Mouse (Mus musculus) midbrain, postnatal 0 days (tissue): Measurements from ENCODE around the gene Ctnnd2. TPM values are rescaled to one million over a fixed set of nuclear protein-coding genes. Genes with fewer than 3 reads are reported as not detected.

Source experiments
- ATAC-seq: fragments of 200-750 bp; cut with Nextera tagmentation; 2 replicates; pipeline ENCODE4 v1.8.0; 2017; ENCODE audit warnings: moderate number of reproducible peaks, mild to moderate bottlenecking, moderate TSS enrichment, moderate library complexity; ENCODE audit not compliant: low FRiP score
- DNase-seq: peaks from one replicate; pipeline ENCODE4 v3.0.0-alpha.2; 2015; ENCODE audit warnings: low spot score
- H3K27ac ChIP-seq: fragments of 300-500 bp; sonication (generic); 2 replicates; pipeline ENCODE4 v1.5.1; 2014; ENCODE audit warnings: low read depth, mild to moderate bottlenecking, low read length, mixed read lengths
- H3K27me3 ChIP-seq: fragments of 300-500 bp; sonication (generic); 2 replicates; pipeline ENCODE4 v1.6.1; 2014; ENCODE audit warnings: low read length, control low read depth, mixed read lengths; ENCODE audit not compliant: insufficient read depth
- H3K36me3 ChIP-seq: fragments of 300-500 bp; sonication (generic); 2 replicates; pipeline ENCODE4 v1.6.1; 2014; ENCODE audit warnings: low read length, control low read depth, mixed read lengths; ENCODE audit not compliant: insufficient read depth
- H3K4me1 ChIP-seq: fragments of 300-500 bp; sonication (generic); 2 replicates; pipeline ENCODE4 v1.6.1; 2014; ENCODE audit warnings: mild to moderate bottlenecking, control low read depth, antibody characterized with exemption, low read length, mixed read lengths; ENCODE audit not compliant: insufficient read depth
- H3K4me2 ChIP-seq: fragments of 300-500 bp; sonication (generic); 2 replicates; pipeline ENCODE4 v1.6.1; 2014; ENCODE audit warnings: low read depth, mild to moderate bottlenecking, low read length, mixed read lengths; ENCODE audit not compliant: poor library complexity, severe bottlenecking
- H3K4me3 ChIP-seq: fragments of 300-500 bp; sonication (generic); 2 replicates; pipeline ENCODE4 v1.5.1; 2014; ENCODE audit warnings: low read depth, mild to moderate bottlenecking, low read length, moderate library complexity
- H3K9ac ChIP-seq: fragments of 300-500 bp; sonication (generic); replicated peaks from 2 replicates; pipeline ENCODE4 v1.6.1; 2014; ENCODE audit warnings: mild to moderate bottlenecking, low read length, moderate library complexity, mixed read lengths; ENCODE audit not compliant: poor library complexity, severe bottlenecking
- H3K9me3 ChIP-seq: fragments of 300-500 bp; sonication (generic); 2 replicates; pipeline ENCODE4 v1.6.1; 2016; ENCODE audit warnings: low read length, control low read depth
- CTCF ChIP-seq: IDR thresholded peaks from 2 replicates; pipeline ENCODE4 v1.5.1; 2016; ENCODE audit warnings: antibody characterized with exemption, mild to moderate bottlenecking
- WGBS: fragments of 180-500 bp; shearing (Covaris S2); extraction: QIAGEN DNeasy Blood & Tissue Kit; methylation state at CpG from one replicate; pipeline ENCODE4 v1.1.7; 2014; 5-methylcytosine and 5-hydroxymethylcytosine counted together
- polyA plus RNA-seq: library from polyadenylated mRNA; unstranded; fragments of >200 nt; fragmentation: Nextera tagmentation; extraction: Ambion mirVana; gene quantifications from 2 replicates; pipeline ENCODE4 v1.2.1, GENCODE M21; 2015
- total RNA-seq: library from RNA; depleted of rRNA; stranded (reverse); fragments of >200 nt; gene quantifications from 2 replicates; pipeline ENCODE4 v1.2.3, GENCODE M21; 2014

Gene Ctnnd2
- total and polyA plus RNA-seq, 2 experiments from 2014 or later, result 89.0 to 178 TPM

DNA sequence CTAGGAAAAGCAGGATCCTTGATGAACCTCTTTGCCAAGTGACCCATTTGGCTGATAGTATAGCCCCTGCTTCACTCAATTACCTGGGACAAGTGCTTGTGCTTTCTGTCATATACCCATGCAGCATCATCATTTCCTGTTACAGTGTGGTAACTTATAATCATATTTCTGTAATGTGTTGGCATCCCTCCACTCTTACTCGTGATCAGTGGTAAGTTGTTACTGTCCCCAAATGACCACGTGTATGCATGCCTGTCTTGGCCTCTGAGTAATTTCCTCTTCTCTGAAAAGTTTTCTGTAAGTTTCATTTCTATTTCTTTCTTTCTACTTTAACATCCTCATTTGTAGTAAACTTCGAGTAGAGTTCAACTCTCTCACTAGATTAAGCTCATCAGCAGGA lies 296.4 kb downstream of the Ctnnd2 start:
- ATAC-seq (no peak), DNase-seq (no peak)
- H3K9me3 ChIP-seq, result no peaks in the 10 kb centered on the region
- no peaks in the 10 kb centered on the region for H3K36me3 ChIP-seq
- no peak overlapping the region for H3K9ac ChIP-seq
- H3K27me3 ChIP-seq, result no peaks in the 10 kb centered on the region
- no peak overlapping the region for H3K27ac ChIP-seq
- H3K4me2 ChIP-seq, result no peak overlapping the region
- no peak for TF ChIP-seq CTCF
- H3K4me1 ChIP-seq, result 0 out of 2 replicates have a peak, but pooled peaks cover 4% of the 10 kb centered on the region
- 89% methylated on average over 3 of the region's 3 CpGs for WGBS
- no peak overlapping the region for H3K4me3 ChIP-seq

DNA sequence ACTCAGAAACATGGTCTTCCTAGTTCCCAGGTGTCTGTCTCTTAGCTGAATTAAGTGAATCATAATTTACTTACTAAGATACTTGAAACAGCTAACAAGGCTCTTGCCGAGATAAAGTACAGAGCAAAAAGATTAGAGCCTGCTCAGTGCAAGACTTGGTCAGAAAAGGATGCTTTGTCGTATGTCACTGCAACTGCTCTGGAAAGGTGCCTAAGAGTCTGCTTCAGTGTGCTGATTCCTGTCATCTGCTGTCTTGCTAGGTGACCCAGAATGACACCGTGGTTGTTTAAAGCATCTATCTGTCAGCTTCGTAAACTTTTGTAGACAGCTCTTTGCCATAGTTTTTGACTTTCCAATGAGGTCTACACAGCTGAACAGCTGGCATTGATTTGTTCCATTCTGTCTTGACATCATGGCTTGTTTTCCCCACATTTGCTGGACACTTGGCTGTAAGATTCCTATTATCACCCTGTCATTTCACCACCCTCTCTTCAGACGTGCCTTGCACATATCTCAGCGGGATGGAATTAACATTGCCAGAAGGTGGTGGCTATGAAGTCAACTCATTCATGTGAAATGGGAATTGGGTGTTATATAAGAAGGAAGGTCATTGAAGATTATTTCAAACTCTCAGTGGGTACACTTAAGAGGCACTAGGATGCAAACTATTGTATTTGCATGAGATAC lies 299.0 kb downstream of the Ctnnd2 start:
- H3K4me3 ChIP-seq, result no peak overlapping the region
- 0 out of 2 replicates have a peak, but pooled peaks cover 4% of the 10 kb centered on the region for H3K4me1 ChIP-seq
- DNase-seq (peak; percentile 48), ATAC-seq (no peak)
- TF ChIP-seq CTCF, result no peak
- whole genome bisulfite sequencing, result 79% methylated on average over 6 of the region's 6 CpGs
- H3K27me3 ChIP-seq, result no peaks in the 10 kb centered on the region
- no peaks in the 10 kb centered on the region for H3K36me3 ChIP-seq
- H3K27ac ChIP-seq, result no peak overlapping the region
- H3K9ac ChIP-seq, result no peak overlapping the region
- H3K4me2 ChIP-seq, result no peak overlapping the region
- no peaks in the 10 kb centered on the region for H3K9me3 ChIP-seq

DNA sequence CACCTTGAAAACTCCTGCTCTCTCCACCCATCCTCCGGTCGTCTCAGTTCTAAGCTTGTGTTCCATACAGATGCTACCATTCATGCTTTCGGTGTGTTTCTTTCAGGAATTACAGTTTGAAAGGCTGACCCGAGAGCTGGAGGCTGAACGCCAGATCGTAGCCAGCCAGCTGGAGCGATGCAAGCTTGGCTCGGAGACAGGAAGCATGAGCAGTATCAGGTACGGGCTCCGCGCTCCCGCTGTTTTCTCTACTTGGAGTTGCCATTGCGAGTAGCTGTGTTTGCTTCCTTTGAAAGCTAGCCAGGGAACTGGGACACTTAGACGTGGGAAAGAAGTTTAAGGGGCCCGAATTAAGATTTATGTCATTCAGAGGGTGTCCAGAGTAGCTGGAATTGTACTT lies 308.3 kb downstream of the Ctnnd2 start:
- no peak overlapping the region for H3K27ac ChIP-seq
- DNase-seq (peak; percentile 86), ATAC-seq (no peak)
- 66% methylated on average over 15 of the region's 15 CpGs for WGBS
- no peak overlapping the region for H3K4me3 ChIP-seq
- H3K36me3 ChIP-seq, result no peaks in the 10 kb centered on the region
- H3K4me2 ChIP-seq, result no peak overlapping the region
- no peak overlapping the region for H3K9ac ChIP-seq
- TF ChIP-seq CTCF, result no peak
- H3K4me1 ChIP-seq, result no peaks in the 10 kb centered on the region
- no peaks in the 10 kb centered on the region for H3K27me3 ChIP-seq
- no peaks in the 10 kb centered on the region for H3K9me3 ChIP-seq

DNA sequence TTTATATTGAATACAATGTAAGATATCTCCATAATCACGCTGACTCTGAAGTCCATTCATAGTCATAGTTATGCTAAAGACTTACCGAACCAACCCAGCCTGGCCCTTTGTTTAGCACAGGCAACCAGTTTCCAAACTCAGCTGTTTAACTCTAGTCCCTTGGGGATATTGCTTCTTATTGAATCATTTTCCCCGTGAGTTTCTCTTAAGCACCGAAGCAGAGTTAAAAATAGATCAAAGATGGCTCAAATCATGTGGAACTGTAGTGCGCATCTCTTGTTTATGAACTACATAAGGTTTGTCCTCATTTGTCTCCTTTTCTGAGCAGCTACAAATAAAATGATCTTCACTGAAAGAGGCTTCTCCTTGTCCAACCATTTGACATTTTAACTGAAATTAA lies 334.1 kb downstream of the Ctnnd2 start:
- H3K9ac ChIP-seq, result no peak overlapping the region
- H3K27me3 ChIP-seq, result no peaks in the 10 kb centered on the region
- no peak overlapping the region for H3K27ac ChIP-seq
- no peak overlapping the region for H3K4me2 ChIP-seq
- H3K9me3 ChIP-seq, result no peaks in the 10 kb centered on the region
- no peaks in the 10 kb centered on the region for H3K36me3 ChIP-seq
- no peak overlapping the region for H3K4me3 ChIP-seq
- H3K4me1 ChIP-seq, result no peaks in the 10 kb centered on the region
- ATAC-seq (no peak), DNase-seq (peak; percentile 51)
- 32% methylated on average over 5 of the region's 5 CpGs for WGBS
- no peak for TF ChIP-seq CTCF

DNA sequence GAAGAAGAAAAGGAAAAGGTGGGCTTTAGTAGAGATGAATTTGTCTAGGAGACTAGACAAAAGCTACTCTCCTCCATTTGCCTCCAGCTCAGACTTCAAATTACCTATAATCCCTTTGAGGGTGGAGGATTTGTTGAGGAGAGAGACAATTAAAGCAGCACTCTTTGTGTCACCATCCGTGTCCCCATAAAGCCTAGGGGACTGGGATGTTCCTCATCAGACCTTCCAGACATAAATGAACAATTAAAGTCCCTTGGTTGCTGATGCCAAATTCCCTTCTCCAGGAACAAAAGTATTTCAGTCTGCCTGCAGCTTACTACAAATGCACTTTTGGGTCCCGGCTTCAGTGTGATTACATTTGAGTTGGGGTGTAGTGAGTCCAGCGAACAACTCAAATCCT lies 340.1 kb downstream of the Ctnnd2 start:
- Histone ChIP-seq H3K36me3 (no peaks in the 10 kb centered on the region), H3K4me3 (no peak overlapping the region), H3K27ac (no peak overlapping the region), H3K27me3 (no peaks in the 10 kb centered on the region), H3K4me1 (no peaks in the 10 kb centered on the region), H3K9ac (no peak overlapping the region), H3K9me3 (no peaks in the 10 kb centered on the region), H3K4me2 (no peak overlapping the region)
- ATAC-seq (no peak), DNase-seq (peak; percentile 28)
- TF ChIP-seq CTCF, result no peak
- 21% methylated on average over 3 of the region's 3 CpGs for WGBS

DNA sequence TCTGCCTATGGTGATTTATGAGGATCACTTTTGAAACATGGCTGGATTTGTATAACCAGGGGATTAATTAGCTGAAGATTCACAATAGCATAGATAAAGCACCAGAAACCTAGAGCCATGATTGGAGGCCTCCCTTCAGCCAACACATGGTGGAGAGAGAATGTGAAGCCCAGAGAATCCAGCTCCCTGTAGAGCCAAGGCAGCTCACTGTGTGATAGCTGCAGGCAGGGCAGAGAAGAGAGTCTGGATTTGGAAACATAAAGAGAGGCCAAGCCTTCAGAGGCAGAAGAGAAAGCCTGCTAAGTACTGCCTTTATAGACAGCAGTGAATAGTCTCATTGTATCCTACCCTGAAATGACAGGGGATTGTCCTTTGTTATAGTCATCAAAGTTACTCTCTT lies 340.7 kb downstream of the Ctnnd2 start:
- Histone ChIP-seq H3K27me3 (no peaks in the 10 kb centered on the region), H3K9ac (no peak overlapping the region), H3K4me3 (no peak overlapping the region), H3K9me3 (no peaks in the 10 kb centered on the region), H3K4me2 (no peak overlapping the region), H3K27ac (no peak overlapping the region), H3K36me3 (no peaks in the 10 kb centered on the region), H3K4me1 (no peaks in the 10 kb centered on the region)
- TF ChIP-seq CTCF, result no peak
- DNase-seq, result no peak
- ATAC-seq, result no peak
